Mouse (Mus musculus) spleen, adult 18-20 months (tissue): ENCODE results near the gene Zfp36.
"Not testable (repeated sequence)": the region's sequence is repeated elsewhere in the genome, so short reads cannot be mapped to it uniquely, and the experiment has no call there.

Experiments
- DNase-seq, 2 experiments: peaks; one replicate each; pipeline ENCODE4 v3.0.0; 2022; ENCODE audit warnings: mixed read lengths in 2 of 2

Gene Zfp36

DNA sequence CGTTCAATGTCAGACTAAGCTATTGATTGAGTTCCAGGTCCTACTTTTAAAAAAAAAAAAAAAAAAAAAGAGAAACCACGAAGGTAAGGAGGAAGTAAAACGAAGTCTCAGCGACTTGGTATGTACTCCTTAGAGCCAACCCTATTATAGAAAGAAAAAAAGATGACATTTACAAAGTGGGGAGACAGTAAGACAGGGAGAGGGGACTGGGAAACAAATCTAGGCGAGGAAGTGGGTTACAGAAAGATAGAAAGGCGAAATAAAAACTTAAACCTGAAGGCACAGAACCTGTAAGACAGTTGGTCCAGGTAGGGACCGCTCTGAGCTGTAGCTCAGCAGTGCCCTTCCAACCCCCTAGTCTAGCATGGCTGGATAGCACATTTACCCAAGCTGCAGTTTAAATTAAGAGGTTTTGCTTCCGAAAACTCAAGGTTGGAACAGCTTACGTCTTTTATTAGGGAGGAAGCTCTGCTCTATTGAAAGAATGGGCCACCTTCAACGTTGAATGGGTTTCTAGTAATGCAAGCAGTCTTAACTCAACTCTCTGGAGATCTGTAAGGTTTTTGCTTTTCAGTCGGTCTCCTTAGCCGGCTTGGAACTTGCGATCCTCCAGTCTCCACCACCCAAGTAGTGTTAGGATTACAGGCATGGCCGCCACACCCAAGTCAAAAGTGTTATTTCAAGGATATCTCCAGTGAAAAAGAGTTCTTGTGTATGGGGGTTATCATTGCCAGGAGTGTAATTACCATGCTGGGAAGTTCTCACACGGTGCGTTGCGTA is at the start of gene Zfp36:
TSS of gene Zfp36 (minus strand) at position 17 of the 780 bp plus-strand sequence.
- DNase-seq, result no peak

DNA sequence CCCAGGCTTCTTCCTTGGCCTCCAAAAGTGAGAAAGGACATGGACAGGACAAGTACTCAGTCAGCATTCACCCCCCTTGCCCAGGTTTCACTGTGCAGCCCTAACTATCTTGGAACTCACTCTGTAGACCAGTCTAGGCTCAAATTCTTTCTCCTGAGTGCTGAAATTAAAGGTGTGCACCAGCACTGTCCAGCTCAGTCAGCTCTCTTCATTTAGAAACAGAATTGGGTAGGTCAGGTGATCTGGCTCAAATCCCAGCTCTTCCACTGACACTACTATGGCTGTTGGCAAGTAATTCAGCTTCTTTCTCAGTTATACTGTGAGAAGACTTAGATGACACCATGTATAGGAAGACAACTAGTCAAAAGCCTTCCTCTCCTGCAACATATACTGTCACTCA is 47.7 kb upstream of the Zfp36 start:
- DNase-seq, result no peak

DNA sequence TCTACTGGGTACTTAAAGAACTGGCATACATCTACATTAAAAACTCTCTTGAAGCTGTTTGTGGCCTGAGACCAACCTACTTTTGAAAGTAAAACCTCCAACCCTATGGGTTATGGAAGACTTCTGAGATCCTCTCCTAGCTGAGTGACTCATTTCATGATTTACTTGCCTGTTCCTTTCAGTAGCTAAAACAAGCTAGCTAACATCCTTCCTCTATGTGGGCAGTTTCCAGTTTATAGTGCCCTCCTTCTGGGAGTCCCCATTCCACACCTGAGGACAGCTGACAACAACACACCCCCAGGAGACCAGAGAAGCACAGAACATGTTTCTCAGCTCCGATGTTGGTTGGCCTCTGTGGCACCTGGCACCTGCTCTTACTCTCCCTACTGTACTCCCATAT is 43.0 kb upstream of the Zfp36 start:
- no peak for DNase-seq

DNA sequence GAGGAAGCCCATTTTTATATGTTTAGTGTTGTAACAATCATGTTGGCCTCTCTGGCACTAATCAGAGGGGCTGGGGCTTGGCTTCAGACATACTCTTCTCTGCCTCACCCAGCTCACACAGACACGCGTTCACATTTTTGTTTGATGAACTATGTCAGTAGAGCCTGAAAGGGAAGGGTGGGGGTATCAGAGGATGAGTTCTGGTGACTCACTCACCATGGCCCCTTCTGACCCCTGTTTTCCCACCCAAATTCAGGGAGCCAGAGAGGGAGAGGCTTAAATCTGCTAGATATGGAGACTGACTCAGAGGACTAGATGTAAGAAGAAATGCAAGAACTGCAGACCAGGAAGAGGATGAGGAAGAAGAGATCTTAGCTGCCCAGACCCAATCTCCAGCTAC is 39.4 kb upstream of the Zfp36 start:
- DNase-seq, result no peak

DNA sequence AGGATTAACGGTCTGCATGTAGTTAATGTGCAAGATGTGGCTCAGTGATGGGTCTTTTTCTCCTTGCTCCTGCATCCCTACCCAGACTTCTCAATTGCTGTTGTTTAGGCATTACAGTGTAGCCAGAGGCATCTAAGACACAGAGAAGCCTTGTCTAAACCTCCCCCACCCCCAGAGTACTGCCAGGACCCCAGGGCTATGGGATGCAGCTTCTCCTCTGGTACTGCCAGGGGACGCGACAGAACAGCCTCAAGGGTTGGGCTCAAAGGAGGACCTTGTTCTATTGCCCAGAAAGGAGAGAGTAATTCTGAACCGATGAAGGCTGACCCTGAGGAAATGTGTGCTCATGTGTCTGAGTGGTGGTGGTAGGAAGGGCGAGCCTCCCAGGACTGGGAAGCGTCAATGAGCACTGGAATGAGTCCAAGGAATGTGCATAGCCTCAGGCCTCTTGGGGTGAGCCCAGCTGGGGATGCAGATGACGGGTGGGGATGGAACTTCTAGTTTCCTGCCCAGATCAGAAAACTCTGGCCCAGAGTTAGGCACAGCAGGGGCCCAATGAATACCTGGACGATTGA is 38.1 kb upstream of the Zfp36 start:
- DNase-seq, result no peak

DNA sequence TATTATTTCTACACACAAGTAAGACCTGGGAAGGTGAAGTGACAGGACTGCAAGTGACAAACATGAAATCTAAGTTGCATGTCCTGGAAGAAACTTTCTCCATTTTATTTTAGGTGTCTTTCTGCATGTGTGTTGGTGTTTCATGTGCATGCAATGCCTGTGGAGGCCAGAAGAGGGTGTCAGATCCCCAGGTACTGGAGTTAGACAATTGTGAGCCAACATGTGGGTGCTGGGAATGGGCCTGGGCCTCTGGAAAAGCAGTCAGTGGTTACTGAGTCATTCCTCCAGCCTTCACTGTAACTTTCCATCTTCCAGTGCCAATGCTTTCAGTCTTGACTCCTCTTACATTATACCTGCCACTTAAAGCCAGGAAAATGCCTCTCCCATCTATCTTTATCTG is 37.3 kb upstream of the Zfp36 start:
- DNase-seq, result no peak

DNA sequence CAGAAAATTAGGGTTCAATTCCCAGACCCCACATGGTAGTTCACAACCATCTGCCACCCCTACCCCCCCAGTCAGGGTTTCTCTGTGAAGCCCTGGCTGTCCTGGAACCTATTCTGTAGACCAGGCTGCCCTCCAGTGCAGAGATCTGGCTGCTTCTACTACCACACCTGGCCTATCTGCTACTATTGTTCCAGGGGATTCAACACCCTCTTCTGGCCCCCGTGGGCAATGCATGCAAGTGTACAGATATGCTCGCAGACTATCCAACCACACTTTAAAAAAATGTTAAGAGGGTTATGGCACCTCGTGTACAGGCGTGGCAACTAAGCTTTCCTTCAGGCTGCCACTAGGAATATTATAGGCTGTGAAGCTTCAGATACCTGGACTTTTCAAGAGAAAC is 32.8 kb upstream of the Zfp36 start:
- peak in 1 of 2 experiments; percentile 17 for DNase-seq

DNA sequence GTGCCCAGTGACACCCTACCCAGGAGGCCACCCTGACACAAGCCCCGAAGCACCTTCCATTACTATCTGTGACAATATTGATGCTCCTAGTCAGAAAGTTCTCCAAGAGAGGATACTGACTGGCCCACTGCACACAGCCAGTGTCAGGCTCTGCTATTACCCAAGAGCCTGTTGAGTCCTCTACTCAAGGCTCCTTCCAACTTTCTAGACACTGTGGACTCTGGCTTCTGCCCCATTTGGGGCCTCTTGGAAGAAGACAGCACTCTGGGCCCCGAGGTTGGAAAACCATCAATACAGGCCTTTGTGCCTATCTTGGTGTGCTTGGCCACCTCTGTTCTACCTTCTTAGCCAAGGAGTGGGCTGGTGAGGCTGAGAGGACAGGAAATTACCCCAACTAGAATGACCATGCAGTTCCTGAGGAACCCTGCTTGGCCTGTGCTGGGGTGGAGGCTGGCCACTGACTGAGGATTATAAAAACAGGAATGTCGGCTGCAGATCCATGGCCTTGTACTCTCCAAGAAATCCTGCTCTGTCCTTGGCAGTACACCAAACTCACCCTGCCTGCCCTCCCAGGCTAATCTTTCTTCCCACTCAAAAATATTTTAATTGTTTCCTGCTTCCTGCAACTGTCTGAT is 30.9 kb upstream of the Zfp36 start:
- DNase-seq, result no peak

DNA sequence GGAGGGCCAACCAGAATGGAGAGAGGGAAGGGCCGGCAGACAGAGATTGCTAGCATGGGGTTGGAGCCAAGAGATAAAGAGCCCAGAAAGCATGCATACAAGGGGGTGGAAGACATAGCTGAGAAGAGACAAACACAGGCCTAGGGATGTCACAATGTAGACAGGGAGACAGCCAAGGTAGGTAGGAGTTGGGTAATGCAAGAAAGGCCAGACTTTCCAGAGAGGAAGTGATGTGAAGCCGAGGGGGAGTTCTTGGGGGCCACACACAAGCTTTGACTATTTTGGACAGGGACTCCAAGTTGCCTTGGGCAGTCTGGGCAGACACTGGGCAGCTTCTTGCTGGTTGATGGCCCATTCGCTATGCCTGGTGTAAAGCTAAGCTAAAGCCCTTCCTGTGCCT is 21.9 kb upstream of the Zfp36 start:
- no peak for DNase-seq

DNA sequence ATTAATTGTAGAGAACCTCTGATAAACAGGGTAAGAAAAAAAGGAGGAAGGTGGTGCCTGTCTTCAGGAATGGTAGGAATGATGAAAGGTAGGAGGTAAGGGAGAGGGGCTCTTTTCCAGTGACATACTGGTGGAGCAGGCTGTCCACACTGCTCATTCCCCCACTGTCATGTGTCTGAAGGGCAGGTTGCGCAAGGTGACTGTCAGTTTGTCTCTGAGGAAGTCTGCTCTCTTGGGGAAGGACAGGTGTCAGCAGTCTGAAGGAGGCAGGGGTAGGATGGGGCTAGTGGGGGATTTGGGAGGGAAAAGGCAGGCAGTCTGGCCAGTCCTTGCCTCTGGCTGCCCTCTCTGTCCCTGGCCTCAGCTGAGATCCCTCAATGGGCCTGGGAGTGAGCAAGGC is 21.0 kb upstream of the Zfp36 start:
- no peak for DNase-seq

DNA sequence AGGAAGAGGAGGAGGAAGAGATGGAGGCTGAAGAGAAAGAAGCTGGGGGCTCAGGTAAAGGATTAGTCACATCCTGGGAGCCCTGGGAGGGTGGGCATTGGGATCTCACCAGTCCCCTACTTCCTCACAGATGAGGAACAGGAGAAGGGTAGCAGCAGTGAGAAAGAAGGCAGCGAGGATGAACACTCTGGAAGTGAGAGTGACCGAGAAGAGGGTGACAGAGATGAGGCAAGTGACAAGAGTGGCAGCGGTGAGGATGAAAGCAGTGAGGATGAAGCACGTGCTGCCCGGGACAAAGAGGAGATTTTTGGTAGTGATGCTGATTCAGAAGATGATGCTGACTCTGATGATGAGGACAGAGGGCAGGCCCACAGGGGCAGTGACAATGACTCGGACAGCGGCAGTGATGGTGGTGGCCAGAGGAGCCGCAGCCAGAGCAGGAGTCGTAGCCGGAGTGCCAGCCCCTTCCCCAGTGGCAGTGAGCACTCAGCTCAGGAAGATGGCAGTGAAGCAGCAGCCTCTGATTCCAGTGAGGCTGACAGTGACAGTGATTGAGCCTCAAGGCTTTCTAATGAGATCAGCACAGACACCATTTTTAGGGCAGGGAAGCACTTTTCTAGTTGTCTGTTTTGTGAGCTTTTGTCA is 18.8 kb upstream of the Zfp36 start:
- no peak for DNase-seq

DNA sequence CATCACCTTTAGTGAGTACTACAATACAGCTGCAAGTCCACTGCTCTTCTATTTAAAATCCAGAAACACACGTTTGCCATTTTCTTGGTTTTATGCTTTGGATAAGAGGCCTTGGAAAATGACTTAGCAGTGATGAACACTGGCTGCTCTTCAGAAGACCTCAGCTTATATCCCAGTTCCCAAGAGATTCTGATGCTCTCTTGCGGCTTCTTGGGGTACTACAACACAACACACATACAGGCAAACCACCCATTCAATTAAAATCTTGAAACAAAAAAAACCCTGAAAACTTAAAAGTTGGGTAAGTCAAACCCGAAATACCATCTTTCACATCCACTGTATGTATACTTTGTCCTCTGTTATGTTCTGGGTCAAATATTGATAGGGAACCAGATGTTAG is 17.9 kb upstream of the Zfp36 start:
- no peak for DNase-seq

DNA sequence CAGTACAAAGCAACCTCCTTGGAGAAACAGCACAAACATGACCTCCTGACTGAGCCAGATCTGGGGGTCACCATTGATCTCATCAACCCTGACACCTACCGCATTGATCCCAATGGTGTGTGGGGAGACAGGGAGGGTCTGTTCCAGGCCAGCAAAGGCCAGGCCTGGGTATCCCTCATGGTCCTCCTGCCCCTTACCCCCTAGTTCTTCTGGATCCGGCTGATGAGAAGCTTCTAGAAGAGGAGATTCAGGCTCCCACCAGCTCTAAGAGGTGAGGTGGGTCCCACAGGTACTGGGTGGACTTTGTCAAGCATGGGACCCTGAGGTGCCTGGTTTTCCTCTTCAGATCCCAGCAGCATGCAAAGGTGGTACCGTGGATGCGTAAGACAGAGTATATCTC is 15.4 kb upstream of the Zfp36 start:
- no peak for DNase-seq

DNA sequence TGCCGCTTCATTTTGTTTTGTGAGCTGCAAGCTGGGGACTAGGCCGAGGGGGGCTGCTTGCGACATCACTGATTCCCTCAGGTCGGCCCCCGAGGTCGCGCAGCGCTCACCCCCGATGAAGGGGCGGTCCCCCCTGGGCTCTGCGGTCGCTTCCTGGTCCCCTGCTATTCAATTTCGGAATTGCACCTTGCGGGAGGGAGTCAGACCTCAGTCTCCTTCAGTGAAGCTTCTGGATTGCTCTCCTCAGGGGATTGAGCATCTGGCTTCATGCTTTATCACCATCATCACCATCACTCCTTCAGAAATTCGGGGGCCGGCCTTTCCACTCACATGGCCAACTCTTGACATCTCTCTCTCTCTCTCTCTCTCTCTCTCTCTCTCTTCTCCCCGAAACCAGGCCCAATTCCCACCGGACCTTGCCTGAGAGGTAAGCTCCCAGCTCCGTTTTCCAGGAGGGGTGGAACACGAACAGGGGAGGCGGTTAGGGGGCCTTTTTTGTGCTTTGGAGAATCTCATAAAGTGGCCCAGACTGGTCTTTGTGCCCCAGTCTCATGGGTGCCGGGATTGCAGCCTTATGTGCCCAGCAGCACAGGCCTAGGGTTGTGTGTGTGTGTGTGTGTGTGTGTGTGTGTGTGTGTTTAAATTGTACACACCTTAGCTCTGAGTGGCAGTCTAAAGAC is 13.4 kb upstream of the Zfp36 start:
- DNase-seq, result no peak

DNA sequence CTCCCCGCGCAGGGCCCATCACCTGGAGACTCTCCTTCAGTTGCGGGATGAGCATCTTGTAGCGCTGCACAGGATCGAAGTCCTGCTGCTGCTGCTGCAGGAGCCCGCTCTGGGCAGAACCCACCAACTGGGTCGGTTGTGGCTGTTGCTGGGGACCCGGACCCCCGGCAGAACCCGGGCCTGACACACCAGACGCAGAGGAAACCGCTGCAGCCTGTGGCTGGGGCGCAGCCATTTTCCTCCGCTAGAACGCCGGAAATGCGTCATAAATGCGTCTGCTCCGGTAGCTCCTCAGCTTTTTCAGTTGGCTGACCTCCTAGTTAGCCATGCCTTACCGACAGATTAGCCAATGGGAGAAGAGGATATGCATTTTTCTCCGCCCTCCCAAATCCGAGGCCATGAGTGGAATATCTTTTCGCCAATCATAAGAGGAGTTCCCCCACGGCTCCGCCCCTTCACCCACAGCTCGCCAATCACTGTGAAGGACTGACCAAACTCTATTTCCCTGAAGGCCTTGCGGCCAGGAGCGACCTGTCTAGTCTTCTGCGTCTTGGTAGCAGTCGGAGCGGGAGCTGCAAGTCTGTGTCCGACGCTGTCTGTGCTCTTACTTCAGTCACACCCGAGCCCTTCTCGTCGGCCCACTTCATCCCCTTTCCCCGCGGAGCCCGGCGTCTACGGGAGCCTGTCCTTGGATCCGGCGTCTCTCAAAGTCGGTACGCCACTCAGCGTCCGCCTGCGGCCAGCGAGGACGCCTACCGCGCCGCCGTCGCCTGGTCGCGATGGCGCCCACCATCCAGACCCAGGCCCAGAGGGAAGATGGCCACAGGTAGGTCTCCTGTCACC is 12.6 kb upstream of the Zfp36 start, which contains the start of the genes Med29 and Paf1:
TSS of gene Med29 (minus strand) at position 280 of the 843 bp plus-strand sequence.
TSS of gene Paf1 (plus strand) at position 523 of the 843 bp plus-strand sequence.
- DNase-seq, result peak; percentile 89 to 92

DNA sequence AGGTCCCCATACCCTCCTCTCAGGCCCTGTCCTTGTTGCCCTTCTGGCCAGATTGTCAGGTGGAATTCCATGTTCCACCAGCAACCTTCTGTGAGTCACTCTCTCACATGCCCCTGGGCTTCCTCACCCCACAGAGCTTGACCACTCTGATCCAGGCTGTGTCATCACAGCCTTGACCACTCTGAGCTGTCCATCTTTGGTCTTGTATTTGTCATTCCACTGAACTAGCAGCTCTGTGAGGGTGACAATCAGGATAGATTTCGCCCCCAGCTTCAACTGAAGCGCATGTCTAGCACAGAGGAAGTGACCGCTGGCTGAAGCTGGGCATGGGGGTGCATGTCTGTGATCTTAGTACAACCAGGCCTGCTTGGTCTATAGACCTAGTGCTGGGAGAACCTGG is 10.3 kb upstream of the Zfp36 start:
- DNase-seq, result no peak

DNA sequence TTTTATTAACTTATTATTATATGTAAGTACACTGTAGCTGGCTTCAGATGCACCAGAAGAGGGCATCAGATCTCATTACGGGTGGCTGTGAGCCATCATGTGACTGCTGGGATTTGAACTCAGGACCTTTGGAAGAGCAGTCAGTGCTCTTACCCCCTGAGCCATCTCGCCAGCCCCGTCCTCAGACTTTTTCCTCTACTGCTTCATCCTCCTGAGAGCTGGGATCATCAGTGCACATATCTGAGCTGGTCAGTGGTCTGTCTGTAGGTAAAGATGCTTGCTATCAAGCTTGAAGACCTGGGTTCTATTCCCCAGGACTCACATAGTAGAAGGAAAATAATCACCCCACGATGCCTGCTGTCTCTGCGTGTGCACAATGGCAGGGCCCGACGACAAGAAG is 7.3 kb upstream of the Zfp36 start:
- DNase-seq, result not testable (repeated sequence)

DNA sequence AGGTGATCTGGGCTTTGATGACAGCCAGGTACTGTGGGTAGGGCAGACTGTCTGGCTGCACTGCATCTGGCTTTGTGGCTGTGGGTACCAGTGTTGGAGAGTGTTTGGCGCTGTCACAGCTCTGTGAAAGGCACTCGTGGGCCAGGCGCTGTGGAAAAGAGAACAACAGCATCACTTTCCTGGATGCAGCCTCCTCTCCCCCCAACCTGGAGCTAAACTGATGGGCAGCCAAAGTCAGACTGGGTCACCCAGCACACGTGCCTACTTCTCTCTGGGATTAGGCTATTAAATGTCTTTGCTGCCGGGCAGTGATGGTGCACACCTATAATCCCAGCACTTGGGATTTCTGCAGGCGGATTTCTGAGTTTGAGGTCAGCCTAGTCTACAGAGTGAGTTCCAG is 6.8 kb upstream of the Zfp36 start:
- not testable (repeated sequence) for DNase-seq

DNA sequence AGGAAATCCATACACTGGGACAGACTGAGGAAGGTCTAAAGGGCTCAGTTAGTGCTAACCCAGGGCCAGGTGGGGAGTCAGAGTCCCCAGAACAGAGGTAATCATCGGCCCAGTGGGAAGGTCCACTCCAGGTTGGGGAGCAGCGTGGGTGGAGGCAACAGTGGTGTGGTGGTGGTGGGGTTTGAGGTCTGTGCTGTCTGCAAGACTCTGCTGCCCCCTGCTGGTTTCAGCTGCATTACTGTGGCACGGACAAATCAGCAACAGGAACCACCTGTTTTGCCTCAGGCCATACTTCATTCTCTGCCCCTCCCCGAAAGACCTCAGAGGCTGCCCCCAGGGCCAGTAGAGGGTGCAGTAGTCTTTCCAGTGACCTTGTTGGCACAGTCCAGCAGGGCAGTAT is 6.4 kb upstream of the Zfp36 start:
- peak; percentile 81 to 92 for DNase-seq

DNA sequence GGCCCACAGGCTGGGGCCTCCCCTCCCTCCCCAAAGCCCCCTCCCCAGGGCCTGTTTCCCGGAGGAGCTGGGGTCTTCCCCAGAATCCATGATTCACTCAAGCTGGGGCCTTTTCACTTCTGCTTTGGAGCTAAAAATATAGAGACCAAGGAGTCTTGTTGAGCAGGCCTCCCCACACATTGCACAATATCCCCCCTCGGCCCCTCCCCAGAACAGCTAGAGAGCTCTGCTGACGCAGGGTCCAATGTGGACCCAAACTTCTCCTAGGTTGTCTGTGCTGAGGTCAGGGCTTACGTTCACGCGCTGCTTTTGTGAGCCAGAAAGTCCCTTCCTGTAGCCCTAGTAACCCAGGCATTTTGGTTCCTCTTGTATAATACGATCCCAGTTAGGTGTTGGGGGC is 6.0 kb upstream of the Zfp36 start:
- peak; percentile 48 to 50 for DNase-seq

DNA sequence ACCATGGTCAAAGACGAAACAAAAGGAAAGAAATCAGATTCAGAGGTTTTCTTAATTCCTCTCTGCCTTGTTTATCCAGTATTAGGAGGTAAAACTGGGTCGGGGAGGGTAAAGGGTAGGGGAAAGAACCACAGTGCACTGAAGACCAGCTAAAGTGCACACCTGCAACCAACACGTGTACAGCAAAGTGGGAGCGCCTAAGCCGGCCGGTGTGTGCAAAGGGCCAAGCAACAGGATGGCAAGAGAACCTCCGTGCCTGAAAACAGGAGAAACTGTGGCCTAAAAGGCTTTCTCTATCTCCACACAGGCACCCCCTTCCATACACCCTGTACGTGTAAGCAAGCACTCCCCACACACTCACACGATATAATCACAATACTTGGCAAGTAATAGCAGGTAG is 5.1 kb upstream of the Zfp36 start:
- no peak for DNase-seq

DNA sequence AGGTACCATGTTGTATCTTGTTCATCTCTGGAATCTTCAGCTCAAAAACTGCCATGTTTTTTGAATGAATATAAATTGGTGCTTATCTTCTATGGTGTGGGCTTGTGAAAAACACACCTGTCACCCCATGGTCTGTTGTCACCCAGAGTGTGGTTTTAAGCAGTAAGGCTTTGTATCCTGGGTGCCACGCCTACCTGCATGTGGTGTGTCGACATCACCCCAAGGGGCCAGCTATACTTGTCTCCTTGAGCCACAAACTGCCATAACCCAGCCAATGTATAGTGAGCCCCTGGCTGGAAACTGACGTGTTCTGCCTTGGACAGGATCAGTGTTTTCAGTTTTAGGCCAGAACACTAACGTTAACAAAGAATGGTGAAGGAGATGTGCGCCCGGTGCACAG is 4.1 kb upstream of the Zfp36 start:
- peak in 1 of 2 experiments; percentile 35 for DNase-seq
